Mouse (Mus musculus): Measurements from ENCODE around the gene Pakap. TPM values are rescaled to one million over a fixed set of nuclear protein-coding genes. Genes with fewer than 3 reads are reported as not detected.
A peak's percentile ranks its signal among the peaks of the same experiment; 100 is the strongest.

The Pakap gene
- polyA plus RNA-seq, 1 experiment: 14.7 TPM

DNA sequence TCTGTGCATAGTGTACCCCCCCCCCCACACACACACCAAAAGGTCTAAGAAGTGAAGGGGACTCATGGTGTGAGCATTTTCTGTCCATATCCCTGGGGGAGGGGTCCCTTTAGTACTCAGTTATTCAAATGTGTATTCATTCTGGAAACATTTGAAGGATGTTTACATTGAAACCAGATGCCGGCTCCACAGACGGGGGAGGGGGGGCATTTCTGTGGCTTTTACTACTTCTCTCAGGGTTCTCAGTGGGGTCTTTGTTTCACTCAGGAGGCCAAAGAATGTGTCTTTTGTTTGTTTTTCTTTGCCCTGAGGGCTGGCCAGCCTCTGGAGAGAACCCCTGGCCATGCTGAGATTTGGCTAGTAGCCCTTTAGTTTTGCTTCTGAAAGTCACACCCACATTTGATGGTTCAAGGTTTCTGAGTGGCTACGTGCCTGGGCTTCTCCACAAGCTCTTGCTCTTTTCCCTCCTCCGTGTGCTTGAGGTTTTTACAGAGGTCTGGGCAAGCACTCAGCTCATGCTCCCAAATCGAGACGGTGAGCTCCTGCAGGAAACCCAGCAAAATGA lies 24.2 kb upstream of the Pakap start:
- TF ChIP-seq CTCF (IDR thresholded peaks at IDR 0.05; ENCODE audit: borderline replicate concordance, insufficient read depth, low read length): no peak
- TF ChIP-seq POLR2A (IDR thresholded peaks at IDR 0.05; ENCODE audit: low read depth, low read length): peak; percentile 59
- Histone ChIP-seq H3K4me1 (ENCODE audit: control insufficient read depth, insufficient read depth, low read length) (peaks cover 5% of the 10 kb centered on the region), H3K27ac (ENCODE audit: insufficient read depth, low read length) (peak overlapping the region; percentile 92), H3K4me3 (ENCODE audit: insufficient read depth, low read length) (no peak overlapping the region)

DNA sequence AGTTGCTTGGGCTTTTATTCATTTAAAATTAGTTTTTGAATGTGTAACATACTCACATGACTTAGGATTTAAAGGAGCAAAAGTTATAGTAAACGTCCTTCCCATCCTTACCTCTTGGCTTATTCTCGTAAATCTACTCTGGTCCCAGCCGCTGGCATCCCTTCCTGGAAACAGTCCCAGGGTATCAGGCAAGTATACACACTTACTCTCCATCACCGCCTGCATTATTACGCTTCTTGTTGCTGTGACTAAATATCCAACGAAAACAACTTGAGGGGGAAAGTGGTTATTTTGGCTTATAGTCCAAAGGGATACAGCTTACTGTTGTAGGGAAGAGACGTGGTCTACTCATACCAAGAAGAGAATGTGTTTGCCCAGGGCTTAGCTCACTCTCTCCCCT lies 20.2 kb upstream of the Pakap start:
- TF ChIP-seq POLR2A (IDR thresholded peaks at IDR 0.05; ENCODE audit: low read depth, low read length): no peak
- TF ChIP-seq CTCF (IDR thresholded peaks at IDR 0.05; ENCODE audit: borderline replicate concordance, insufficient read depth, low read length): no peak
- H3K27ac ChIP-seq (ENCODE audit: insufficient read depth, low read length): no peak overlapping the region
- H3K4me3 ChIP-seq (ENCODE audit: insufficient read depth, low read length): no peak overlapping the region
- H3K4me1 ChIP-seq (ENCODE audit: control insufficient read depth, insufficient read depth, low read length): peaks cover 9% of the 10 kb centered on the region

DNA sequence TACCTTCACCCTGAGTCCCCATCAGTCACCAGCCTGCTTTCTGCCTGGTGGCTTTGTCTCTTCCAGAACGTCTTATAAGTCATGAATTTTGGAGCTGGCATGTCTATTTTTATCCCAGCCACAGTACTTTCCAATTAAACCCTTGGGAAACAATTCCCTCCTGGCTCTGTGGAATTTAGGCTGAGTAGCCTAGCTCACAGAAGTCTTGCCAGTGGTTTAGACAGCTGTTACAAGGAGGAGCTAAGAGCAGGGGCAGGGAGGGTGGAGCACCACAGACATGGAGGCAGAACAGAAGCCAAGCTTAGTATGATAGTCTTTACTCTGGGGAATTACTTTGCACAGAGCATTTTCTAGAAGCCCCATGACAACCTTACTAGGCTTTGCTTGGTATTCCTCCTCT lies 17.8 kb upstream of the Pakap start:
- H3K27ac ChIP-seq (ENCODE audit: insufficient read depth, low read length): peak overlapping the region; percentile 70
- no peak for TF ChIP-seq POLR2A (IDR thresholded peaks at IDR 0.05; ENCODE audit: low read depth, low read length)
- TF ChIP-seq CTCF (IDR thresholded peaks at IDR 0.05; ENCODE audit: borderline replicate concordance, insufficient read depth, low read length): no peak
- H3K4me1 ChIP-seq (ENCODE audit: control insufficient read depth, insufficient read depth, low read length): peaks cover 4% of the 10 kb centered on the region; the same call in 1 of the 2 replicates
- H3K4me3 ChIP-seq (ENCODE audit: insufficient read depth, low read length): no peak overlapping the region

DNA sequence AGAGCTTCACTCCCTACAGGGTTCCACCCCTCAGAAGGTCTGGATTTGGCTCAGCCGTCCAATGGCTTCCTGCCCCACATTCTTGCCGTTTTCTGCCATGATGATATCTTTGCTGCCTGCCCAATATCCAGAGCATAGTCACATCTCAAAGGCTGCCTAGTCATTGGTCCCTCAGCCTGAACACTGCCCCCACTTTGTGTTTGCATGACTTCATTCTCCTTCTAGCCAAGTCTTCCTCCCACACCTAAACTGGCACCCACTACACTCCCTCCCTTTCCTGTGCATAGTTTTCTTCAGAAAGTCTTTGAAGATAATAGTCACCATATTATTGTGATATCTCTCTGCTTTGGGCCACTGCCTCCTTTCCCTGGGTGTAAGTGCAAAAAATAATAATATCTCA lies 10.9 kb upstream of the Pakap start:
- Histone ChIP-seq H3K27ac (ENCODE audit: insufficient read depth, low read length) (no peak overlapping the region), H3K4me1 (ENCODE audit: control insufficient read depth, insufficient read depth, low read length) (peaks cover 13% of the 10 kb centered on the region), H3K4me3 (ENCODE audit: insufficient read depth, low read length) (no peak overlapping the region)
- TF ChIP-seq POLR2A (IDR thresholded peaks at IDR 0.05; ENCODE audit: low read depth, low read length) (no peak), CTCF (IDR thresholded peaks at IDR 0.05; ENCODE audit: borderline replicate concordance, insufficient read depth, low read length) (no peak)

DNA sequence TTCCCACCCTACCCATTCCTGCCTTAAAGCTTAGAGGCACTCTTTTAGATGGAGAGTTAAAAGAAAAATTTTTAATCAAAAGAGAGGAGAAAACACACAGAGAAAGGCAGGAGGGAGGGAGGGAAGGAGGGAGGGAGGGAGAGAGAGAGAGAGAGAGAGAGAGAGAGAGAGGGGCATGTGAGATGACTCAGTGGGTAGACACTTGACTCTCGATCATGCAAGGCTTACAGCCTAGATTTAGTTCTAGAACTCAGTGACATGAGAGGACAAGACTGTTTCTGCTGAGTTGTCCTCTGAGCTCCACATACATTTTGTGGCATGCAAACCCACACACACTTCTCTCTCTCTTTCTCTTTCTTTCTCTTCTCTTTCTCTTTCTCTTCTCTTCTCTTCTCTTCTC lies 8.5 kb upstream of the Pakap start:
- TF ChIP-seq POLR2A (IDR thresholded peaks at IDR 0.05; ENCODE audit: low read depth, low read length) (peak; percentile 33; the same call in 1 of the 2 replicates), CTCF (IDR thresholded peaks at IDR 0.05; ENCODE audit: borderline replicate concordance, insufficient read depth, low read length) (no peak)
- Histone ChIP-seq H3K4me1 (ENCODE audit: control insufficient read depth, insufficient read depth, low read length) (peaks cover 11% of the 10 kb centered on the region), H3K4me3 (ENCODE audit: insufficient read depth, low read length) (no peak overlapping the region), H3K27ac (ENCODE audit: insufficient read depth, low read length) (peak overlapping the region; percentile 100)

DNA sequence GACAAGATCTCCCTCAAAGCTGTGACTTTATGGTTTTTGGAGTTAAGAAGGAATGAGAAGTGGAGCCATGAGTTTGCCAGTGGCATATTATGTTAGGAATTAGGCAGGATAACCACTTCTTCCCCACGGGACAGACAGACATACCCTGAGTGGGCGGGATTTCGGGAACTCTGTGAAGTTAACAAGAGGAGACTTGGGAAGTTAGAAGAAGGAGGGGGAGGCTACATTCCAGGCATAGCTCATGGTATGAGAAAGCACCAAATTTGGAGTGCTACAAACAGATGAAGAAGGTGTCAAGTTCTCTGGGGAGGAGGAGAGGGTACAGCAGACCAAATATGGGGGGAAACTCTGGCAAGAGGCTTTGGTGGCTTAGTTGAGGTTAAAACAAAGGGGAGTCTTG lies 8.0 kb upstream of the Pakap start:
- H3K4me3 ChIP-seq (ENCODE audit: insufficient read depth, low read length): no peak overlapping the region
- TF ChIP-seq CTCF (IDR thresholded peaks at IDR 0.05; ENCODE audit: borderline replicate concordance, insufficient read depth, low read length) (no peak), POLR2A (IDR thresholded peaks at IDR 0.05; ENCODE audit: low read depth, low read length) (0 out of 2 replicates have a peak, but pooled peaks have one; percentile 27)
- H3K27ac ChIP-seq (ENCODE audit: insufficient read depth, low read length): peak overlapping the region; percentile 100
- peaks cover 11% of the 10 kb centered on the region for H3K4me1 ChIP-seq (ENCODE audit: control insufficient read depth, insufficient read depth, low read length)

DNA sequence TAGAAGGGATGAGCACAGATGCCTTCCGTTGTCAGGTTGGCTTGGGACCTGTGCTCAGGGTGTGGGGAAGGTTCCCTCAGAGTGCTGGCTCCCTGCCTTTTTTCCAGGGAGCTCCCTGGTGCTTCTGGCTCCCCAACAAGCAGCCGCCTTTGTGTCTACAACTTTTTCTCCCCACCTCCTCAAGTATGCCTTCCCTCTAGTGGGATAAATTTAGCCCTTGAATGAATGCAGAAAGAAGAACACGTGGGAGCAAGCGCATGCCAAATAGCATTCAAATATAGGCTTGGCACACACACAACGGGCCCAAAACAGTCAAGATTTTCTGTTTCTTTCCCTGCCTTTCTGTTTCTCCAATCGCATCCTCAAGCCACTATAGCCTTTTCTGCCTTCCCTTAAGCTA lies 6.9 kb upstream of the Pakap start:
- Histone ChIP-seq H3K27ac (ENCODE audit: insufficient read depth, low read length) (peak overlapping the region; percentile 100), H3K4me1 (ENCODE audit: control insufficient read depth, insufficient read depth, low read length) (peaks cover 11% of the 10 kb centered on the region), H3K4me3 (ENCODE audit: insufficient read depth, low read length) (no peak overlapping the region)
- no peak for TF ChIP-seq CTCF (IDR thresholded peaks at IDR 0.05; ENCODE audit: borderline replicate concordance, insufficient read depth, low read length)
- peak; percentile 37; the same call in 1 of the 2 replicates for TF ChIP-seq POLR2A (IDR thresholded peaks at IDR 0.05; ENCODE audit: low read depth, low read length)

DNA sequence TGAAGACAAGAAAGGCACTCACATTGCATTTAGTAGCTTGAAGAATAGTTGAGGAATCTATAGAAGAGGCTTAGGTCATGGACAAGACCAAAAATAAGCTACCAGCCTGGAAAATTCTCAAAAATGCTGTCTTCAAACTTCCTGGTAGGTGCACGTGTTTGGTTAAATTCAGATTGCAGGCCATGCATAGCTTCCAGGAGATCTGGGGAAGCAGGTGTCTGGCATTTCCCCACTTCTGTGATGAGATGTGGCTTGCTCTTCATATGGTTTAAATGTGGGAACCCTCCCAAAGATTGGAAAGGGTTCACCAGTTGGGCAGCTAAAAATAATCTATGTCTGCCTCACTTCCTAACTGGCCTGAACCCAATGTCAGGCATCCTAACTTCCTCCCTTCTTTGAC lies 2.7 kb upstream of the Pakap start:
- Histone ChIP-seq H3K4me1 (ENCODE audit: control insufficient read depth, insufficient read depth, low read length) (peaks cover 8% of the 10 kb centered on the region), H3K4me3 (ENCODE audit: insufficient read depth, low read length) (no peak overlapping the region), H3K27ac (ENCODE audit: insufficient read depth, low read length) (no peak overlapping the region)
- TF ChIP-seq CTCF (IDR thresholded peaks at IDR 0.05; ENCODE audit: borderline replicate concordance, insufficient read depth, low read length) (no peak), POLR2A (IDR thresholded peaks at IDR 0.05; ENCODE audit: low read depth, low read length) (no peak)

DNA sequence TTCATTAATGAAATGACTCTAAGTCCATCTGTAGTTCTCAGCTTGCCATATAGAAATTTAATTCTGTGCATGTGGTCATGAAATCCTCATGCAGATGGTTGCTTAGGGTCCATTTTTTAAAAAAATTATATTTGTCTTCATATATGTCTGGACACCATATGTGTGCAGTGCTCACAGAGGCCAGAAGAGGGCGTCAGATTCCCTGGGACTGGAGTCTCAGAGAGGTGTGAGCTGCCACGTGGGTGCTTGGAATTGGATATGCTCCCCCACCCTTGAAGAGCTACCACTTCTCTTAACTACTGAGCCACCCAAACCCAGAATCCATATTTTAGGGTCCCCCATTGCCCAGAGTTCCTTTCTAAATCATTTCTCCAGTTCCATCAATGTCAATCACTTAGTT lies 2.2 kb upstream of the Pakap start:
- peaks cover 8% of the 10 kb centered on the region; the same call in 1 of the 2 replicates for H3K4me1 ChIP-seq (ENCODE audit: control insufficient read depth, insufficient read depth, low read length)

DNA sequence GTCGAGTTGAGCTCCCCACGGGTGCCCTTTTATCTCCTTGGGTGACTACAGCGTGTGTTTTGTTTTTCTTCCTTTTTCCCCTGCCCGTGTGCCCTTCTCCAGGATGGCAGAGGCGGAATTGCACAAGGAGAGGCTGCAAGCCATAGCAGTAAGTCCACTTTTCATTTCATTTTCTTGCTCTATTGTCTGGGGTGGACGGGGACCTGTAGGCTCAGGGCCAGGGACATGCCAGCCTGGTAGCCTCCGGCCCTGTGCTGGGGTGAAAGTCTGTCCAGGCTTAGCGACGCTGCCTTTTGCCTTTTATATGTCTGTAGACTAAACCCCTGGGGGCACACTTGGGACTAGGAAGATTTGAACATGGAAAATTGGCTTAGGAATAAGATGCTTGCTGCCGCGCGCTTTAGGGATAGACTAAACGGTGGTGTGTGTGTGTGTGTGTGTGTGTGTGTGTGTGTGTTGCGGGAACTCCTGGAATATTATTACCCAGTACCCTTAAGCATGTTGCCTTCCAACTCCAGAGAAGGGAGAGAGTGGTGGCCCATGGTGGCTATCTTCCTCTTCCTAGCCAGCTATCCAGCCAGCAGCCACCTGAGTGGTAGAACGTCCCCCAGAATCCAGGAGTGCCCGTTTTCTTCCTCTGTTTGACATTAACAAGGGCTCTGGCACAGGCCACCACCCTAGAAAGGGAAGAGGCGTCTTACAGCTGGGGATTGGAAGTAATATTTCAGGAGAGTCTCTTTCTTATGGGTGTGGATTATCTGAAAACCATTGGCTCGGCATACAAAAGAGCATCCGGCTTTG lies 489 bp downstream of the Pakap start:
- H3K4me3 ChIP-seq (ENCODE audit: insufficient read depth, low read length): peak overlapping the region; percentile 72
- peaks cover 8% of the 10 kb centered on the region; the same call in 1 of the 2 replicates for H3K4me1 ChIP-seq (ENCODE audit: control insufficient read depth, insufficient read depth, low read length)
- TF ChIP-seq CTCF (IDR thresholded peaks at IDR 0.05; ENCODE audit: borderline replicate concordance, insufficient read depth, low read length) (no peak), POLR2A (IDR thresholded peaks at IDR 0.05; ENCODE audit: low read depth, low read length) (no peak; the same call in 1 of the 2 replicates)
- H3K27ac ChIP-seq (ENCODE audit: insufficient read depth, low read length): peak overlapping the region; percentile 69

More for the DNA sequence above, 2.2 kb upstream of the Pakap start:
- H3K27ac ChIP-seq (ENCODE audit: insufficient read depth, low read length): no peak overlapping the region
- no peak overlapping the region for H3K4me3 ChIP-seq (ENCODE audit: insufficient read depth, low read length)
- TF ChIP-seq POLR2A (IDR thresholded peaks at IDR 0.05; ENCODE audit: low read depth, low read length) (no peak), CTCF (IDR thresholded peaks at IDR 0.05; ENCODE audit: borderline replicate concordance, insufficient read depth, low read length) (no peak)
